Mouse (Mus musculus): ENCODE measurements at regions not wholly inside any gene's neighbourhood (a gene's known extent, or its start where the extent isn't known, plus 50 kb on each side); places are given as distances from the start of the nearest gene placed in this dataset.
A peak's percentile ranks its signal among the peaks of the same experiment; 100 is the strongest.

DNA sequence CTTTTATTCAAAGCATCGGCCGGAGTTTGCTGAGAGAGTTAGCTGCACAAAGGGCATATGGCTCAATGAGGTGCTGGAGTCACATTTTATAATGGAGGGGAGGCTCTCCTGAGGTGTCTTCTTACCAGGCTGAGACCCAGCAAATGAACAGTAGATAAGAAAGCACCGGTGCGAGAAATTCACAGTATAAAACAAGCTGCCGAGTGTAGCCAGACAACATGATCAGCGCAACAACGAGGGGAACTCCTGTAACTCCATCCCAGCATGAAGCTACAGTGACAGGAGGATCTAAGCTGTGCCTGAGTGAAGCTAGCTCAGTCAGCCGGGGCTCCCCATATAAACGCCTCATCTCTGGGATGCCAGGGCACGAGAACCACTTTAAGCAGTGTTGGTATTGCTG is 204.2 kb upstream of the Pabpc6 start:
- ATAC-seq = no peak
- 70% methylated on average over 10 of the region's 10 CpGs for WGBS

DNA sequence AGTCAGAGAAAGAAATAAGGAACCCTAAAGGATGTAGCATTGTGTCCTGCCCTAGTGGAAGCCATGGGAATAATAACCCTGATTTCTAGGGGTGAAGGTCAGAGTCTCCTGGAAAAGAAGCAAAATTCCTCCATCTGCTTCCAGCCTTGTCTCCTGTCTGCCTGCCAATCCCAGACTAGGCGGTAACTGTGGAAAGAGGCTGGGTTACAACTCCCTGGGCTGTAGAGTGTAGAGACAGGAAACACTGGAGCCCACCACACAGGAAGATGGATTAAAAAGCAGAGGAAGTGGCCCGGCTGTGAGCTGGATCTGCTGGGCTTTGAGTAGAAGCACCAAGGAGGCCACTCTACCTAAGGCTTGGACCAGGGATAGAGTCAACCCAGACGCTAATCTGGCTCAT is 200.7 kb upstream of the Pabpc6 start:
- Histone ChIP-seq H3K36me3 (ENCODE audit: insufficient read depth, low read length) (no peaks in the 10 kb centered on the region), H3K27ac (ENCODE audit: low read length) (no peak overlapping the region), H3K9ac (replicated peaks; ENCODE audit: low read depth) (no peak overlapping the region), H3K27me3 (replicated peaks; ENCODE audit: insufficient read depth, low read length) (no peaks in the 10 kb centered on the region), H3K9me3 (ENCODE audit: low read length) (no peaks in the 10 kb centered on the region), H3K4me2 (replicated peaks; ENCODE audit: low read depth, low read length) (no peak overlapping the region), H3K4me1 (ENCODE audit: insufficient read depth, low read depth, low read length) (0 out of 2 replicates have a peak, but pooled peaks cover 4% of the 10 kb centered on the region), H3K4me3 (ENCODE audit: low read depth, low read length) (no peak overlapping the region)
- DNase-seq (ENCODE audit: low spot score) = peak; percentile 15
- peak; percentile 30; the same call in 1 of the 2 replicates for ATAC-seq
- 54% methylated on average over 3 of the region's 3 CpGs for WGBS
- TF ChIP-seq EP300 (IDR thresholded peaks at IDR 0.05) (no peak), CTCF (IDR thresholded peaks at IDR 0.05) (peak; percentile 17; the same call in 1 of the 2 replicates)

More for the DNA sequence above, 204.2 kb upstream of the Pabpc6 start:
- Histone ChIP-seq H3K4me2 (replicated peaks; ENCODE audit: low read depth, low read length) (no peak overlapping the region), H3K4me3 (ENCODE audit: low read depth, low read length) (no peak overlapping the region), H3K9ac (replicated peaks; ENCODE audit: low read depth) (no peak overlapping the region), H3K9me3 (ENCODE audit: low read length) (no peaks in the 10 kb centered on the region), H3K27ac (ENCODE audit: low read length) (no peak overlapping the region), H3K4me1 (ENCODE audit: insufficient read depth, low read depth, low read length) (0 out of 2 replicates have a peak, but pooled peaks cover 4% of the 10 kb centered on the region), H3K36me3 (ENCODE audit: insufficient read depth, low read length) (no peaks in the 10 kb centered on the region), H3K27me3 (replicated peaks; ENCODE audit: insufficient read depth, low read length) (no peaks in the 10 kb centered on the region)
- TF ChIP-seq CTCF (IDR thresholded peaks at IDR 0.05) (no peak), EP300 (IDR thresholded peaks at IDR 0.05) (no peak)
- no peak for DNase-seq (ENCODE audit: low spot score)

DNA sequence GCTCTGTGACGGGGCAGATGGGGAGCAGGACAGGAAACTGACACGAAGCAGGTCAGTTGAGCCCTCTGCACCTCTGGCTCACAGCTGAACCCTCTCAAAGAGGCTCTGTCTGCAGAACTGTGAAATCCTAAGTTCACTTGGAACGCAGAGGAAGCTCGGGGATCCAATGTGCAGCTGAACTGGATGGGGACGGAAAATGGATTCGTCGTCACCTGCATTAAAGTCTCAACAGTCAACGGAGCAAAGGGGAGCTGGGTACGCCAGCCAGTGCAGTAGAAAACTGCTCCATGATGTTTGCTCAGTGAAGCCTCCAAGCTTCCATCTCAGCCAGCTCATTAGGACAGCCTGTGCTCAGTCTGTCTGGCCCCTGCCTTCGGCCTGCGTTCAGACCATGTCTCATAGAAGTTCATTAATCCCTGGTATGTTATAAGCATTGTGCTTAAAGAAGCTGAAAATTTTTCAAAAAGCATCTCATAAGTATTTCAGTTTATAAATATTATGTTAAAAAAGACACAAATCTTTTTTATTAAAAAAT is 199.3 kb upstream of the Pabpc6 start:
- Histone ChIP-seq H3K9me3 (ENCODE audit: low read length) (no peaks in the 10 kb centered on the region), H3K9ac (replicated peaks; ENCODE audit: low read depth) (no peak overlapping the region), H3K36me3 (ENCODE audit: insufficient read depth, low read length) (no peaks in the 10 kb centered on the region), H3K27me3 (replicated peaks; ENCODE audit: insufficient read depth, low read length) (no peaks in the 10 kb centered on the region), H3K4me1 (ENCODE audit: insufficient read depth, low read depth, low read length) (0 out of 2 replicates have a peak, but pooled peaks cover 4% of the 10 kb centered on the region), H3K27ac (ENCODE audit: low read length) (no peak overlapping the region), H3K4me2 (replicated peaks; ENCODE audit: low read depth, low read length) (no peak overlapping the region), H3K4me3 (ENCODE audit: low read depth, low read length) (no peak overlapping the region)
- ATAC-seq = no peak; the same call in 1 of the 2 replicates
- no peak for TF ChIP-seq CTCF (IDR thresholded peaks at IDR 0.05)
- 64% methylated on average over 11 of the region's 11 CpGs for WGBS
- peak; percentile 19 for DNase-seq (ENCODE audit: low spot score)

DNA sequence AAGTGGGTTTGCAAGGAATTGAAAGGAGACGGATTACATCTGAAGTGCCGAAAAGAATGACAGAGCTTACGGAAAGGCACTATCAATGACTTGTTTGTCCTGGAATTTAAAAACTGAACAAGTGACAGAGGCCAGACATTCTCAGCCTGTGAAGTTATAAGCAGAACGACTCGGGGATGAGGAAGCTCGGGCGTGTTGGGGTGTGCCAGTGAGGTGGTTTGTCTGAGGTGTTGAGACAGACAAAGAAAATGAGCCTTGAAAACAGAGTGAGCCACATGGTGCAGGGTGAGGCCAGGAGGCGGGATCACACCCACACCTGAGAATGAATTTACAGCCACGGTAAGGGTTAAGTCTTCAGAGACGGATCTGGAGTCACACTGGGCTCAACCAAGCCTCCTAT is 194.7 kb upstream of the Pabpc6 start:
- no peaks in the 10 kb centered on the region for H3K4me1 ChIP-seq (ENCODE audit: insufficient read depth, low read depth, low read length)
- no peak for DNase-seq (ENCODE audit: low spot score)
- no peak overlapping the region for H3K9ac ChIP-seq (replicated peaks; ENCODE audit: low read depth)
- no peak for ATAC-seq
- H3K4me2 ChIP-seq (replicated peaks; ENCODE audit: low read depth, low read length) = no peak overlapping the region
- no peaks in the 10 kb centered on the region for H3K9me3 ChIP-seq (ENCODE audit: low read length)
- no peak overlapping the region for H3K4me3 ChIP-seq (ENCODE audit: low read depth, low read length)
- no peaks in the 10 kb centered on the region for H3K36me3 ChIP-seq (ENCODE audit: insufficient read depth, low read length)
- H3K27ac ChIP-seq (ENCODE audit: low read length) = no peak overlapping the region
- no peaks in the 10 kb centered on the region for H3K27me3 ChIP-seq (replicated peaks; ENCODE audit: insufficient read depth, low read length)
- 67% methylated on average over 10 of the region's 10 CpGs for WGBS
- TF ChIP-seq EP300 (IDR thresholded peaks at IDR 0.05) = no peak
- TF ChIP-seq CTCF (IDR thresholded peaks at IDR 0.05) = no peak

DNA sequence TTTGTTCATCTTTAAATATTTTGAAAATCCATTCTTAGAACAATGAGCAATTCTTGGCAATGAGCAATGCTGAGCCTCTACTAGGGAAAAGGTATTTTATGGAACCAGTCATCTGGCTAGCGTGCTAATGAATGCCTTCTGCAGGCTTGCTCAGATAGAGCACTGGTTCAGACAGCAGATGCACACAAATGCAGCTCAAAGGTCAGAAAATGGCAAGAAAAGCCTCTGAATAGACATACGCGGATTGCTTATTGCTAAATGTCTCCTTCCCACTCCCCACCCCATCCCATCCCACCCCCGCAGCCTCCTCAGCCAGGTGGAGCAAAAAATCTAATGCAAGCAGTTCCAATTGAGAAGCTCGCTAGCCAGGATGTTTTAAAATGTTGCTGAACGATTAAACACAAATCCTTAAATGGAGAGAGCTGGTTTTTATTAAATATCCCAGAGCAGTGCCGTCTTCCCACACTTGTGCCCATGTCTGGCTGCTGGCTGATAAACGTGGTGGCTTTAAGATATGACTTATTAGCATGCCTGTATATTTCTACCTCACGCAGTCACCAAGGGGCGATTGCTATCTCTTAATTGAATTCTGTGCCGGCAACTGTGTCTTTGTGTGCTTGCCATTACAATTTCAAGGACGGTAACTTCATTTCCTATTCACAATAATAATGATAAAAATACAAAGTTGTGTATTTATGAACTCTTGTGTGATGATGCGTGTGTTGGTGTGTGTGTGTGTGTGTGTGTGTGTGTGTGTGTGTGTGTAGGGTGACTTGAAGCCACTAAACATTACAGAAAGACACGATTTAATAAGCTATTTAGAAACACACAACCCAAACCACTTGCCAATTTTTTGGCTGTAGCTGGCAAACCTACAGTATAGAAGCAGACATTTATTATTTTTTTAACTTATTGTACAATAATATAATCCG is 192.7 kb upstream of the Pabpc6 start:
- no peak overlapping the region for H3K9ac ChIP-seq (replicated peaks; ENCODE audit: low read depth)
- H3K27me3 ChIP-seq (replicated peaks; ENCODE audit: insufficient read depth, low read length) = no peaks in the 10 kb centered on the region
- TF ChIP-seq EP300 (IDR thresholded peaks at IDR 0.05) (no peak), CTCF (IDR thresholded peaks at IDR 0.05) (no peak)

DNA sequence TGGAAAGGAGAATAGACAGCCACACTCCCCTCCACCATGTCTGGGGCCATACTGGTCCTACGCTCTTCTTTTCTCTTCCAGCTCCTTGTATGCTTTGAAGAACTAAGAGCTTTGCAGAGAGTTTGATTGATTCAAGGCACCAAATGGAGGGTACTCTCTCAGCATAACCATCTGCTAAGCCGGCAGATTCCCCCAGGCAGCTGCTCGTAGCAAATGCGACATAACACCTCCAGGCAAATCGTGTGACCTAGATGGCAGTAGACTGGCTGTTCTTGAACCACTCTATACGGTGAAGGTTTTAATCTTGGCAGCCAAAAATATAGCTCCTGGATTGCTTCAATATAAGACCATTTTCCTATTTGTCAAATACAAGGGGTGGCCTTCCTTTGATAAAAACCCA is 191.8 kb upstream of the Pabpc6 start:
- Histone ChIP-seq H3K9ac (replicated peaks; ENCODE audit: low read depth) (no peak overlapping the region), H3K4me3 (ENCODE audit: low read depth, low read length) (no peak overlapping the region), H3K9me3 (ENCODE audit: low read length) (no peaks in the 10 kb centered on the region; the same call in 1 of the 2 replicates), H3K27ac (ENCODE audit: low read length) (no peak overlapping the region), H3K27me3 (replicated peaks; ENCODE audit: insufficient read depth, low read length) (no peaks in the 10 kb centered on the region), H3K4me1 (ENCODE audit: insufficient read depth, low read depth, low read length) (no peaks in the 10 kb centered on the region), H3K36me3 (ENCODE audit: insufficient read depth, low read length) (no peaks in the 10 kb centered on the region), H3K4me2 (replicated peaks; ENCODE audit: low read depth, low read length) (no peak overlapping the region)
- 78% methylated on average over 6 of the region's 6 CpGs for WGBS
- ATAC-seq = no peak
- no peak for TF ChIP-seq EP300 (IDR thresholded peaks at IDR 0.05)
- DNase-seq (ENCODE audit: low spot score) = no peak

More for the DNA sequence above, 192.7 kb upstream of the Pabpc6 start:
- DNase-seq (ENCODE audit: low spot score) = no peak
- ATAC-seq = no peak
- 72% methylated on average over 15 of the region's 15 CpGs for WGBS
- Histone ChIP-seq H3K9me3 (ENCODE audit: low read length) (no peaks in the 10 kb centered on the region), H3K27ac (ENCODE audit: low read length) (no peak overlapping the region), H3K4me1 (ENCODE audit: insufficient read depth, low read depth, low read length) (no peaks in the 10 kb centered on the region), H3K36me3 (ENCODE audit: insufficient read depth, low read length) (no peaks in the 10 kb centered on the region), H3K4me2 (replicated peaks; ENCODE audit: low read depth, low read length) (no peak overlapping the region), H3K4me3 (ENCODE audit: low read depth, low read length) (no peak overlapping the region)

Measured in lung, postnatal 0 days (tissue).